Mouse (Mus musculus) embryonic facial prominence, embryonic 11.5 days (tissue): ENCODE measurements around the gene Atp5l. TPM values are rescaled to one million over a fixed set of nuclear protein-coding genes. Genes with fewer than 3 reads are reported as not detected.

Experiments
- ATAC-seq: fragments of 200-750 bp; cut with Nextera tagmentation; replicated peaks from 2 replicates; pipeline ENCODE4 v1.8.0; 2017; ENCODE audit warnings: low read depth; ENCODE audit not compliant: insufficient number of reproducible peaks, low FRiP score, low TSS enrichment
- DNase-seq: peaks from one replicate; pipeline ENCODE4 v3.0.0-alpha.2; 2015; ENCODE audit warnings: low spot score
- H3K27ac ChIP-seq: fragments of 300-500 bp; sonication (generic); replicated peaks from 2 replicates; pipeline ENCODE4 v1.5.1; 2014; ENCODE audit warnings: mild to moderate bottlenecking, low read depth, low read length, control low read depth
- H3K27me3 ChIP-seq: fragments of 300-500 bp; sonication (generic); 2 replicates; pipeline ENCODE4 v1.6.1; 2014; ENCODE audit warnings: mild to moderate bottlenecking, low read length, moderate library complexity, mixed read lengths; ENCODE audit not compliant: control insufficient read depth, insufficient read depth
- H3K36me3 ChIP-seq: fragments of 300-500 bp; sonication (generic); replicated peaks from 2 replicates; pipeline ENCODE4 v1.6.1; 2014; ENCODE audit warnings: low read depth, mild to moderate bottlenecking, low read length, moderate library complexity, mixed read lengths; ENCODE audit not compliant: control insufficient read depth, insufficient read depth
- H3K4me1 ChIP-seq: fragments of 300-500 bp; sonication (generic); 2 replicates; pipeline ENCODE4 v1.6.1; 2014; ENCODE audit warnings: low read length, mixed read lengths; ENCODE audit not compliant: control insufficient read depth, insufficient read depth
- H3K4me2 ChIP-seq: fragments of 300-500 bp; sonication (generic); 2 replicates; pipeline ENCODE4 v1.6.1; 2014; ENCODE audit warnings: low read depth, mild to moderate bottlenecking, control low read depth, low read length, moderate library complexity
- H3K4me3 ChIP-seq: fragments of 300-500 bp; sonication (generic); 2 replicates; pipeline ENCODE4 v1.5.1; 2014; ENCODE audit warnings: low read depth, low read length, control low read depth
- H3K9ac ChIP-seq: fragments of 300-500 bp; sonication (generic); replicated peaks from 2 replicates; pipeline ENCODE4 v1.6.1; 2014; ENCODE audit warnings: mild to moderate bottlenecking, control low read depth, low read length
- H3K9me3 ChIP-seq: fragments of 300-500 bp; sonication (generic); replicated peaks from 2 replicates; pipeline ENCODE4 v1.6.1; 2016; ENCODE audit warnings: mild to moderate bottlenecking, low read length, inconsistent platforms, mixed read lengths; ENCODE audit not compliant: control insufficient read depth
- WGBS: fragments of 180-500 bp; shearing (Covaris S2); extraction: QIAGEN DNeasy Blood & Tissue Kit; methylation state at CpG from one replicate; pipeline ENCODE4 v1.1.7; 2014; 5-methylcytosine and 5-hydroxymethylcytosine counted together
- polyA plus RNA-seq: library from polyadenylated mRNA; unstranded; fragments of >200 nt; fragmentation: Nextera tagmentation; extraction: Ambion mirVana; gene quantifications from 2 replicates; pipeline ENCODE4 v1.2.1, GENCODE M21; 2014

Gene Atp5l
- polyA plus RNA-seq, 1 experiment from 2014 or later, result 572 TPM

- Histone ChIP-seq H3K9me3 (no peaks in the 10 kb centered on the region), H3K4me1 (no peaks in the 10 kb centered on the region), H3K4me3 (no peak overlapping the region), H3K4me2 (no peak overlapping the region), H3K36me3 (peaks cover 2% of the 10 kb centered on the region), H3K27me3 (no peaks in the 10 kb centered on the region), H3K27ac (no peak overlapping the region), H3K9ac (no peak overlapping the region)
- no peak for DNase-seq
- WGBS, result 91% methylated on average over 5 of the region's 5 CpGs
- ATAC-seq, result no peak
Measured at GRCm38 (mm10) chr9:44947836-44948235, 27.3 kb upstream of the Atp5l start.

- Histone ChIP-seq H3K9ac (no peak overlapping the region), H3K4me3 (no peak overlapping the region), H3K36me3 (peaks cover 4% of the 10 kb centered on the region), H3K9me3 (no peaks in the 10 kb centered on the region), H3K27ac (no peak overlapping the region), H3K4me2 (no peak overlapping the region), H3K27me3 (no peaks in the 10 kb centered on the region), H3K4me1 (no peaks in the 10 kb centered on the region)
- ATAC-seq (no peak), DNase-seq (no peak)
- WGBS, result 90% methylated on average over 7 of the region's 7 CpGs
Measured at GRCm38 (mm10) chr9:44946185-44946695, 25.7 kb upstream of the Atp5l start.

DNA sequence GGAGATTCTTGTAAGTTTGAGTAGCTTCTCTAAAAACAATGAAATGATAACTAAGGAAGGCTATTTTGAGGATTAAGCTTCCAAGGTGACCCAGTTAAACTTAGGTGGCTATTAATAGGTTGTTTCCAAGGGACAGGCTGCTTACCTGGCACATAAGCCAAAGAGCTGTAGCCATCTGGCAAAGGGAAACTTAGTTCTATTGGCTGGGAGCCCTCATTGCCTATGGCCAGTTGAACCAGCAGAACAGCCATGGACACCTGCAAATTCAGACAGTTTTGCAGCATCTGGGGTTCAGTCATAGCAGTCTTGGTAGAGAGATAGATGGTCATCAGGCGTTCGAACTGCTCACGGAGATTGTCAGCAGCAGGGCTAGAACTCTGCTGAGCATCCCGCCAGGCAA, 21.9 kb upstream of the Atp5l start:
- Histone ChIP-seq H3K27me3 (no peaks in the 10 kb centered on the region), H3K4me1 (no peaks in the 10 kb centered on the region), H3K36me3 (peaks cover 5% of the 10 kb centered on the region), H3K9ac (no peak overlapping the region), H3K9me3 (no peaks in the 10 kb centered on the region), H3K4me2 (no peak overlapping the region), H3K27ac (no peak overlapping the region), H3K4me3 (no peak overlapping the region)
- DNase-seq, result no peak
- 95% methylated on average over 4 of the region's 4 CpGs for WGBS
- ATAC-seq, result no peak

DNA sequence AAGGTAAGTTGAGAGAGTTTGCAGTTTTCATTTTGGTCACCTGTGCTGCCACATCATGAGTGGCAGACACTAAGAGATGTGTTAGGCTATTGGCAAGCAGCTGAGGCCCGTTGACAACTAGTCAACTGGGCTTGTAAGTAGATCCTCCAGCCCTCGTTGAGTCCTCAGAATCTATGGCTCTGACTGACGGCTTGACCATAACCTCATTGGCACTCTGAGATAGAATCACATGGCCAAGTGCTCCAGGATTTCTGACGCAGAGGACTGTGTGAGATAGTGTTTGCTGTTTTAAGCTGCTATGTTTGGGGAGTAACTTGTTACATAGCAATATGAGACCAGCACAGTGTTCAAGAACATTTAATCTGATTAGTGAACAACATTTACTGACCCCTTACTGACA, 21.2 kb upstream of the Atp5l start:
- ATAC-seq, result no peak
- H3K36me3 ChIP-seq, result peaks cover 5% of the 10 kb centered on the region

GRCm38 (mm10) chr9:44921543-44921942, 1.0 kb upstream of the Atp5l start:
- no peaks in the 10 kb centered on the region for H3K27me3 ChIP-seq
- H3K9me3 ChIP-seq, result no peaks in the 10 kb centered on the region
- no peaks in the 10 kb centered on the region for H3K4me1 ChIP-seq
- no peak overlapping the region for H3K27ac ChIP-seq
- no peaks in the 10 kb centered on the region for H3K36me3 ChIP-seq
- peak overlapping the region; percentile 97 for H3K4me3 ChIP-seq
- WGBS, result 69% methylated on average over 2 of the region's 2 CpGs
- DNase-seq (no peak), ATAC-seq (no peak)
- H3K9ac ChIP-seq, result no peak overlapping the region; the same call in 1 of the 2 replicates
- H3K4me2 ChIP-seq, result peak overlapping the region; percentile 54

More for the DNA sequence above, 21.2 kb upstream of the Atp5l start:
- Histone ChIP-seq H3K27ac (no peak overlapping the region), H3K27me3 (no peaks in the 10 kb centered on the region), H3K4me1 (no peaks in the 10 kb centered on the region), H3K4me2 (no peak overlapping the region), H3K9ac (no peak overlapping the region), H3K4me3 (no peak overlapping the region), H3K9me3 (no peaks in the 10 kb centered on the region)
- no peak for DNase-seq
- 84% methylated on average over 4 of the region's 4 CpGs for whole genome bisulfite sequencing

GRCm38 (mm10) chr9:44921123-44921468, 554 bp upstream of the Atp5l start:
- Histone ChIP-seq H3K27ac (peak overlapping the region; percentile 67), H3K27me3 (no peaks in the 10 kb centered on the region), H3K9ac (peak overlapping the region; percentile 90), H3K9me3 (no peaks in the 10 kb centered on the region), H3K4me3 (peak overlapping the region; percentile 97), H3K36me3 (no peaks in the 10 kb centered on the region), H3K4me1 (no peaks in the 10 kb centered on the region), H3K4me2 (peak overlapping the region; percentile 54)
- ATAC-seq (peak; percentile 81; the same call in 1 of the 2 replicates), DNase-seq (no peak)
- under 1% methylated on average over 8 of the region's 8 CpGs for WGBS

DNA sequence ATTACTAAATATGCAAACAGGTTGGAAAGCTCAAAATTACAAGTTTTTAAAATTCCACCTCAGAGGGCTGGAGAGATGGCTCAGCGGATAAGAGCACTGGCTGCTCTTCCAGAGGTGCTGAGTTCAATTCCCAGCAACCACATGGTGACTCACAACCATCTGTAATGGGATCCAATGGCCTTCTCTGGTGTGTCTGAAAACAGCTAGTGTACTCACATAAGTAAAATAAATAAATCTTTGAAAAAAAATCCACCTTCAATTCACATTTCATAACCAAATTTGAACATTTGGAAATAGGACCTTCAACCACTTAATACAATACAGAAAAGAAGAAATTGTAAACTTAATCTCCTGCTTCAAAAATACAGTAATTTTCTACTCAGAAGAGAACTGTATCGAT, 936 bp downstream of the Atp5l start:
- no peak for ATAC-seq
- 32% methylated on average over 2 of the region's 2 CpGs for WGBS
- Histone ChIP-seq H3K27ac (no peak overlapping the region), H3K4me3 (peak overlapping the region; percentile 97), H3K9ac (peak overlapping the region; percentile 90), H3K36me3 (no peaks in the 10 kb centered on the region), H3K9me3 (no peaks in the 10 kb centered on the region), H3K27me3 (no peaks in the 10 kb centered on the region), H3K4me2 (peak overlapping the region; percentile 63), H3K4me1 (no peaks in the 10 kb centered on the region)
- DNase-seq, result no peak

- WGBS, result 81% methylated on average over 1 of the region's 1 CpGs
Measured at GRCm38 (mm10) chr9:44916196-44916595, 4.3 kb downstream of the Atp5l start.

More at GRCm38 (mm10) chr9:44916196-44916595, 4.3 kb downstream of the Atp5l start:
- Histone ChIP-seq H3K4me2 (no peak overlapping the region), H3K4me3 (no peak overlapping the region), H3K27ac (no peak overlapping the region), H3K27me3 (no peaks in the 10 kb centered on the region), H3K36me3 (0 out of 2 replicates have a peak, but pooled peaks cover 3% of the 10 kb centered on the region), H3K9me3 (no peaks in the 10 kb centered on the region), H3K4me1 (no peaks in the 10 kb centered on the region), H3K9ac (no peak overlapping the region)
- ATAC-seq (no peak), DNase-seq (peak; percentile 51)
